Mouse (Mus musculus) testis, adult 2 months (tissue): ENCODE data around the gene Ano9.

Experiments
- CTCF ChIP-seq: fragments of 200-500 bp; IDR thresholded peaks from 2 replicates; pipeline ENCODE4 v1.5.1; 2012; ENCODE audit warnings: low read depth, mild to moderate bottlenecking, inconsistent platforms, low read length, moderate library complexity; ENCODE audit not compliant: control insufficient read depth, insufficient read depth, insufficient replicate concordance
- POLR2A ChIP-seq: fragments of 200-500 bp; IDR thresholded peaks from 2 replicates; pipeline ENCODE4 v1.6.1; 2012; ENCODE audit warnings: low read depth, mild to moderate bottlenecking, inconsistent platforms, low read length, moderate library complexity; ENCODE audit not compliant: control insufficient read depth

DNA sequence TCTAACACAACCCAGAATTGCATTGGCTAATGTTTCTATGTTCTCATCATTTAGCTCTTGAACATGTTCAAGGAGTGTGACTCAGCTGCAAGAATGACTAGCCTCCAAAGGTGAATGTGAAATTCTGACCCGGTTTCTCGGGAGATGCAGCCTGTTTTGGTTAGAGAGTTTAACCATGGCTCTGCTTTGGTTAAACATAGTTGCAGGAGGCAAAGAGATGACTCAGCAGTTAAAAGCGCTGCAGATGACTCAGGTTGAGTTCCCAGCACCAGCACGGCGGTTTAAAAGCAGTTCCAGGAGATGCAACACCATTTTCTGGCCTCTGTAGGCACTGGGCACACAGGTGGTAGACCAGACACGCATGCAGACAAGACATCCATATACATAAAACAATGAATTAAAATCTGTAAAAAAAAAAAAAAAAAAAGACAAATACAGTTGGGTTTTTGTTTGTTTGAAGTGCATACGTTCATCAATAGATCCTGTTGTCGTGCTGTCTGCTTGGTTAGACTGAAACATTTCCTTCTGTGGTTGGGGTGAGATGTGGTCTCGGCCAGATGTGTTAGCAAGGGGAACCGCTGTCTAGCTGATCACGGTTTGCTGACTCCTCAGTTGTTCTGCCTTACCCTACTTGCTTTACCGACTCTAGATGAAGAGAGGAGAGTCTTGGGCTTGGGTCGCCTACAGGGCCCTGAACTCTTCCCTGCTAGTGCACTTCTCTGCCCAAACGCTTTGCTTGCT lies 58.8 kb downstream of the Ano9 start:
- TF ChIP-seq POLR2A (no peak), CTCF (no peak)
